Mouse (Mus musculus) liver, embryonic 11.5 days (tissue): ENCODE data around the gene Rnf182. TPM values are rescaled to one million over a fixed set of nuclear protein-coding genes. Genes with fewer than 3 reads are reported as not detected.

Source experiments
- ATAC-seq: fragments of 200-750 bp; cut with Nextera tagmentation; replicated peaks from 2 replicates; pipeline ENCODE4 v1.8.0; 2017; ENCODE audit warnings: moderate number of reproducible peaks, mild to moderate bottlenecking, moderate TSS enrichment, moderate library complexity; ENCODE audit not compliant: low FRiP score
- DNase-seq: peaks from one replicate; pipeline ENCODE4 v3.0.0-alpha.2; 2017; ENCODE audit warnings: low spot score
- H3K27ac ChIP-seq: fragments of 300-500 bp; sonication (generic); 2 replicates; pipeline ENCODE4 v1.5.1; 2014; ENCODE audit warnings: mild to moderate bottlenecking, low read depth, low read length, control low read depth
- H3K27me3 ChIP-seq: fragments of 300-500 bp; sonication (generic); replicated peaks from 2 replicates; pipeline ENCODE4 v1.6.1; 2014; ENCODE audit warnings: low read length, mixed read lengths; ENCODE audit not compliant: control insufficient read depth, insufficient read depth
- H3K36me3 ChIP-seq: fragments of 300-500 bp; sonication (generic); 2 replicates; pipeline ENCODE4 v1.6.1; 2014; ENCODE audit warnings: mild to moderate bottlenecking, low read length, moderate library complexity, mixed read lengths; ENCODE audit not compliant: control insufficient read depth, insufficient read depth
- H3K4me1 ChIP-seq: fragments of 300-500 bp; sonication (generic); replicated peaks from 2 replicates; pipeline ENCODE4 v1.6.1; 2014; ENCODE audit warnings: low read length, mixed read lengths; ENCODE audit not compliant: control insufficient read depth, insufficient read depth
- H3K4me2 ChIP-seq: fragments of 300-500 bp; sonication (generic); 2 replicates; pipeline ENCODE4 v1.6.1; 2014; ENCODE audit warnings: mild to moderate bottlenecking, control low read depth, moderate library complexity
- H3K4me3 ChIP-seq: fragments of 300-500 bp; sonication (generic); 2 replicates; pipeline ENCODE4 v1.5.1; 2014; ENCODE audit warnings: low read depth, low read length, control low read depth
- H3K9ac ChIP-seq: fragments of 300-500 bp; sonication (generic); 2 replicates; pipeline ENCODE4 v1.6.1; 2014; ENCODE audit warnings: low read depth, low read length, control low read depth
- H3K9me3 ChIP-seq: fragments of 300-500 bp; sonication (generic); 2 replicates; pipeline ENCODE4 v1.6.1; 2016; ENCODE audit warnings: low read length, inconsistent platforms, mixed read lengths; ENCODE audit not compliant: control insufficient read depth
- WGBS: fragments of 180-500 bp; shearing (Covaris S2); extraction: QIAGEN DNeasy Blood & Tissue Kit; methylation state at CpG from one replicate; pipeline ENCODE4 v1.1.7; 2014; 5-methylcytosine and 5-hydroxymethylcytosine counted together
- polyA plus RNA-seq: library from polyadenylated mRNA; unstranded; fragments of >200 nt; fragmentation: Nextera tagmentation; extraction: Ambion mirVana; gene quantifications from 2 replicates; pipeline ENCODE4 v1.2.1, GENCODE M21; 2014

The Rnf182 gene
- polyA plus RNA-seq, 1 experiment from 2014 or later, result 1.3 TPM

GRCm38 (mm10) chr13:43582961-43583360 is 32.5 kb upstream of the Rnf182 start:
- Histone ChIP-seq H3K4me2 (no peak overlapping the region), H3K9ac (no peak overlapping the region), H3K27me3 (no peaks in the 10 kb centered on the region), H3K9me3 (no peaks in the 10 kb centered on the region), H3K4me1 (no peaks in the 10 kb centered on the region), H3K36me3 (no peaks in the 10 kb centered on the region), H3K27ac (no peak overlapping the region), H3K4me3 (no peak overlapping the region)
- no peak for ATAC-seq
- 44% methylated on average over 16 of the region's 16 CpGs for WGBS
- DNase-seq, result no peak

GRCm38 (mm10) chr13:43583504-43583903 is 32.0 kb upstream of the Rnf182 start:
- H3K36me3 ChIP-seq, result no peaks in the 10 kb centered on the region
- WGBS, result 64% methylated on average over 8 of the region's 8 CpGs
- H3K4me3 ChIP-seq, result no peak overlapping the region
- ATAC-seq (no peak), DNase-seq (no peak)
- H3K27ac ChIP-seq, result no peak overlapping the region
- H3K4me2 ChIP-seq, result no peak overlapping the region
- H3K9ac ChIP-seq, result no peak overlapping the region
- H3K9me3 ChIP-seq, result no peaks in the 10 kb centered on the region
- H3K4me1 ChIP-seq, result no peaks in the 10 kb centered on the region
- no peaks in the 10 kb centered on the region for H3K27me3 ChIP-seq

- no peaks in the 10 kb centered on the region for H3K36me3 ChIP-seq
- H3K9me3 ChIP-seq, result no peaks in the 10 kb centered on the region
- WGBS, result 78% methylated on average over 2 of the region's 2 CpGs
- no peak for DNase-seq
- no peak overlapping the region for H3K4me3 ChIP-seq
- H3K4me1 ChIP-seq, result no peaks in the 10 kb centered on the region
- no peak for ATAC-seq
- no peak overlapping the region for H3K9ac ChIP-seq
- H3K4me2 ChIP-seq, result no peak overlapping the region
- no peak overlapping the region for H3K27ac ChIP-seq
- no peaks in the 10 kb centered on the region for H3K27me3 ChIP-seq
These were observed 30.2 kb upstream of the Rnf182 start for GRCm38 (mm10) chr13:43585335-43585734.

GRCm38 (mm10) chr13:43586966-43587365 is 28.5 kb upstream of the Rnf182 start:
- H3K4me1 ChIP-seq, result no peaks in the 10 kb centered on the region
- H3K4me3 ChIP-seq, result no peak overlapping the region
- H3K36me3 ChIP-seq, result no peaks in the 10 kb centered on the region
- H3K27ac ChIP-seq, result no peak overlapping the region
- no peak for ATAC-seq
- DNase-seq, result no peak
- 75% methylated on average over 3 of the region's 3 CpGs for WGBS
- H3K9ac ChIP-seq, result no peak overlapping the region
- no peaks in the 10 kb centered on the region for H3K9me3 ChIP-seq
- no peak overlapping the region for H3K4me2 ChIP-seq
- peaks cover 8% of the 10 kb centered on the region; the same call in 1 of the 2 replicates for H3K27me3 ChIP-seq

- Histone ChIP-seq H3K36me3 (no peaks in the 10 kb centered on the region), H3K4me2 (no peak overlapping the region), H3K4me1 (no peaks in the 10 kb centered on the region), H3K27me3 (peaks cover 8% of the 10 kb centered on the region; the same call in 1 of the 2 replicates), H3K9ac (no peak overlapping the region), H3K4me3 (no peak overlapping the region), H3K9me3 (no peaks in the 10 kb centered on the region), H3K27ac (no peak overlapping the region)
- DNase-seq, result no peak
- WGBS, result 82% methylated on average over 14 of the region's 14 CpGs
- no peak for ATAC-seq
These were observed 27.4 kb upstream of the Rnf182 start for GRCm38 (mm10) chr13:43587844-43588840.

GRCm38 (mm10) chr13:43591828-43592680 is 23.5 kb upstream of the Rnf182 start:
- Histone ChIP-seq H3K36me3 (no peaks in the 10 kb centered on the region), H3K27ac (no peak overlapping the region), H3K4me1 (no peaks in the 10 kb centered on the region), H3K27me3 (peaks cover 8% of the 10 kb centered on the region; the same call in 1 of the 2 replicates), H3K4me3 (no peak overlapping the region), H3K9ac (no peak overlapping the region), H3K9me3 (no peaks in the 10 kb centered on the region), H3K4me2 (no peak overlapping the region)
- ATAC-seq (no peak), DNase-seq (no peak)
- WGBS, result 69% methylated on average over 28 of the region's 28 CpGs

GRCm38 (mm10) chr13:43592681-43593068 is 22.8 kb upstream of the Rnf182 start:
- Histone ChIP-seq H3K4me2 (no peak overlapping the region), H3K36me3 (no peaks in the 10 kb centered on the region), H3K9ac (no peak overlapping the region), H3K4me3 (no peak overlapping the region), H3K9me3 (no peaks in the 10 kb centered on the region), H3K4me1 (no peaks in the 10 kb centered on the region), H3K27me3 (peaks cover 8% of the 10 kb centered on the region; the same call in 1 of the 2 replicates), H3K27ac (no peak overlapping the region)
- no peak for ATAC-seq
- WGBS, result 54% methylated on average over 8 of the region's 8 CpGs
- DNase-seq, result no peak

- peaks cover 10% of the 10 kb centered on the region for H3K27me3 ChIP-seq
- DNase-seq, result no peak
- H3K4me2 ChIP-seq, result no peak overlapping the region
- no peaks in the 10 kb centered on the region for H3K4me1 ChIP-seq
- H3K9me3 ChIP-seq, result no peaks in the 10 kb centered on the region
- ATAC-seq, result no peak
- H3K27ac ChIP-seq, result no peak overlapping the region
- WGBS, result 57% methylated on average over 4 of the region's 4 CpGs
- no peak overlapping the region for H3K4me3 ChIP-seq
- H3K9ac ChIP-seq, result no peak overlapping the region
- H3K36me3 ChIP-seq, result no peaks in the 10 kb centered on the region
These were observed 19.6 kb upstream of the Rnf182 start for GRCm38 (mm10) chr13:43595896-43596295.
